Mouse (Mus musculus): ENCODE results near the gene Slc7a5. TPM values are rescaled to one million over a fixed set of nuclear protein-coding genes. Genes with fewer than 3 reads are reported as not detected.

Slc7a5 gene
- polyA plus RNA-seq, 1 experiment = 112 TPM

DNA sequence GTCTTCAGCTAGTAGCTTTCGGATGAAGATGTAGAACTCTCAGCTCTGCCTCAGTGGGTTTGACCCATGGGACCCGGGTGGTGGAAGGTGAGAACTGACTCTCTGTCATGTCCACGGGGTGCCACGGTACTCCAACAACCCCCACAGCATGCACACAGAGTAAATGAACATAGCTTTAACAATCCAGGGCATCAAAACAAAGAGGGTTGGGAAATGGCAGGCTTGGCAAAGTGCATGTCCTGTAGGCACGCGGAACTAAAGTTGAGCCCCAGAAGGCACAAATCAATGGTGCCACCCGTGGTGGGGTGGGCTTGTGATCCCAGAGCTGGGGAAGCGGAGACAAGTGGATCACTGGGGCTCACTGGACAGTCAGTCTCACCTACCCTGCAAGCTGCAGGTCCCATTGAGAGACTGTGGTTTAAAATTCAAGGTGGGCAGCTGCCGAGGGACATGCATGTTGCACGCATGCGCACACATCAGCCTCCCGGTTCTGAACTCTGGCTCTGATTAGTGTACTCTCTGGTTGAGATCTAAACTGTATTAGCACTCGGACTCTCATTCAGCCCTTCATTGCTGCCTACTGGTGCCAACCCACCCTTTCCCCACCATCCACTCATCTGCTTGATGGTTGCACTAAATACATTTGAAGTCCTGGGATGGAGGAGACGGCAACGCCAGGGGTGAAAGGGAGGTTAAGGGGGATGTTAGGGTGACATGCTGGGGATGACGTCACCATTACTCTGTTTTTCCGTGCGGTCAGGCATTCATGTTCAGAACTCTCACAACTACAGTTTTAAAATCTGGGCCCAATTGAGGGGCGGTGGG, 41.0 kb upstream of the Slc7a5 start:
- Histone ChIP-seq H3K79me2 (ENCODE audit: control insufficient read depth, insufficient read depth) (peaks cover 29% of the 10 kb centered on the region), H3K4me3 (ENCODE audit: insufficient read depth, poor library complexity, severe bottlenecking) (no peak overlapping the region), H3K27me3 (ENCODE audit: control insufficient read depth, insufficient read depth, insufficient read length) (no peaks in the 10 kb centered on the region), H3ac (ENCODE audit: control insufficient read depth, insufficient read length, low read depth) (no peak overlapping the region), H3K79me3 (ENCODE audit: low read depth) (peaks cover 26% of the 10 kb centered on the region), H3K36me3 (ENCODE audit: control insufficient read depth, insufficient read depth) (peaks cover 11% of the 10 kb centered on the region)
- TF ChIP-seq FOSL1 (IDR thresholded peaks at IDR 0.05; ENCODE audit: insufficient read depth, low read length, poor library complexity, severe bottlenecking) = no peak
- no peak for TF ChIP-seq CTCF (IDR thresholded peaks at IDR 0.05; ENCODE audit: control insufficient read depth, insufficient read depth, insufficient read length)
- no peak for TF ChIP-seq MYOG (IDR thresholded peaks at IDR 0.05; ENCODE audit: control insufficient read depth, extremely low read depth, insufficient read length)
- TF ChIP-seq MAX (IDR thresholded peaks at IDR 0.05) = no peak
- TF ChIP-seq USF1 (IDR thresholded peaks at IDR 0.05; ENCODE audit: low read depth) = no peak
- TF ChIP-seq CEBPB (IDR thresholded peaks at IDR 0.05; ENCODE audit: low read depth) = no peak
- no peak for TF ChIP-seq MYOD1 (IDR thresholded peaks at IDR 0.05; ENCODE audit: control insufficient read depth, insufficient read length, low read depth)

DNA sequence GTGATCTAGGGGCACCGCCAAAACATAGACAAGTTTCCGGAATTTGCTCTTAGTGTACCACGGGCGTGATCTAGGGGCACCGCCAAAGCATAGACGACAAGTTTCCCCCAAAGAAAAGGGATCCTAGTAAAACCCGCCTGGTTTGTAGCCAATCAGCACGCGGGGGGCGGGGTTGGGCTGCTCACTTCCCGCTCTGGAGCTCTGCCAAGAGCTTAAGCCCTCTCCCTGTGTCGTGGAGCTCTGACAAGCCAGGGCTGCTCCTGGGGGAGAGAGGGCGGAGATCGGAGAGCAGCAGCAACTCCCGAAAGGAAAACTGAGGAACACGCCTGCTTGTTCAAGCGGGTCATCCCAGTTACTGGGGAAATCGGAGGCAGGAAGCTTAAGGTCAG, 40.3 kb upstream of the Slc7a5 start:
- peaks cover 19% of the 10 kb centered on the region for H3K79me3 ChIP-seq (ENCODE audit: low read depth)
- TF ChIP-seq CEBPB (IDR thresholded peaks at IDR 0.05; ENCODE audit: low read depth) = no peak
- no peak for TF ChIP-seq MAX (IDR thresholded peaks at IDR 0.05)
- TF ChIP-seq MYOG (IDR thresholded peaks at IDR 0.05; ENCODE audit: control insufficient read depth, extremely low read depth, insufficient read length) = no peak
- TF ChIP-seq MYOD1 (IDR thresholded peaks at IDR 0.05; ENCODE audit: control insufficient read depth, insufficient read length, low read depth) = no peak
- no peak for TF ChIP-seq FOSL1 (IDR thresholded peaks at IDR 0.05; ENCODE audit: insufficient read depth, low read length, poor library complexity, severe bottlenecking)
- no peak for TF ChIP-seq USF1 (IDR thresholded peaks at IDR 0.05; ENCODE audit: low read depth)
- no peak for TF ChIP-seq CTCF (IDR thresholded peaks at IDR 0.05; ENCODE audit: control insufficient read depth, insufficient read depth, insufficient read length)
- H3K4me3 ChIP-seq (ENCODE audit: insufficient read depth, poor library complexity, severe bottlenecking) = no peak overlapping the region
- peak overlapping the region; percentile 55 for H3ac ChIP-seq (ENCODE audit: control insufficient read depth, insufficient read length, low read depth)
- H3K36me3 ChIP-seq (ENCODE audit: control insufficient read depth, insufficient read depth) = peaks cover 3% of the 10 kb centered on the region
- H3K27me3 ChIP-seq (ENCODE audit: control insufficient read depth, insufficient read depth, insufficient read length) = no peaks in the 10 kb centered on the region
- H3K79me2 ChIP-seq (ENCODE audit: control insufficient read depth, insufficient read depth) = peaks cover 21% of the 10 kb centered on the region

DNA sequence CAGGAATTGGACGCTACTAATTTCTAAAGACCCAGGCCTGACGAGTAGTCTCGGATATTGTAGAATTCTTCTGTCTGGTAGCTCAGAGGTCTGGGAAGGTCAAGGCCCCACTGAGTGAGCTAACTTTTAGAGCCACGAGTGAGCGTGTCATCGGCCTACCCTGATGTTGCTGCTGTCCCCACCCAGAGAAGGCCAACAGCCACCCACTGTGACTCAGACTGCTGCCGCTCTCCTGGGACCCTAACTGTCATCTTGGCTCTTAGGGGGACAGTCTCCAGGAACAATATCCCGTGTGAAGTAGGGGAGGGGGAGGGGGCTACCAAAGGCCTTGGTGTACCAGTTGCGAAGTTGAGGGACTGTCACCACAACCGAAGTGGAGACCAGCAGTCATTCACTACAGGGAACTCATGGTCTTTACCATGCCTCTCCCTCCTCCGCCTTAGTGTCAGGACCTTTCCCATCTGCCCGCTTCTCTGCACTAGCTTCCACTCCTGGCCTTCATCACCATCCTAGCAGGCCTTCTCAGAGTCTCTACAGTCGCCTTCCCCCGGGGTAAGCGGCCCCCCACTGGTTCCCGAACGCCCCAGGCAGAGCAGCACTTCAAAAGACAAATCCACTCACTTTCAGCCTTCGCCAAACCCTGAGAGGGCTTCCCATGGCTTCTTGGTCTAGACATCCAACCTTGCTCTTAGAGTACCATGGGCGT, 39.7 kb upstream of the Slc7a5 start:
- peaks cover 14% of the 10 kb centered on the region for H3K79me3 ChIP-seq (ENCODE audit: low read depth)
- TF ChIP-seq FOSL1 (IDR thresholded peaks at IDR 0.05; ENCODE audit: insufficient read depth, low read length, poor library complexity, severe bottlenecking) (no peak), USF1 (IDR thresholded peaks at IDR 0.05; ENCODE audit: low read depth) (no peak), MYOG (IDR thresholded peaks at IDR 0.05; ENCODE audit: control insufficient read depth, extremely low read depth, insufficient read length) (no peak), MYOD1 (IDR thresholded peaks at IDR 0.05; ENCODE audit: control insufficient read depth, insufficient read length, low read depth) (no peak), CTCF (IDR thresholded peaks at IDR 0.05; ENCODE audit: control insufficient read depth, insufficient read depth, insufficient read length) (no peak), MAX (IDR thresholded peaks at IDR 0.05) (no peak), CEBPB (IDR thresholded peaks at IDR 0.05; ENCODE audit: low read depth) (no peak)
- H3ac ChIP-seq (ENCODE audit: control insufficient read depth, insufficient read length, low read depth) = no peak overlapping the region

DNA sequence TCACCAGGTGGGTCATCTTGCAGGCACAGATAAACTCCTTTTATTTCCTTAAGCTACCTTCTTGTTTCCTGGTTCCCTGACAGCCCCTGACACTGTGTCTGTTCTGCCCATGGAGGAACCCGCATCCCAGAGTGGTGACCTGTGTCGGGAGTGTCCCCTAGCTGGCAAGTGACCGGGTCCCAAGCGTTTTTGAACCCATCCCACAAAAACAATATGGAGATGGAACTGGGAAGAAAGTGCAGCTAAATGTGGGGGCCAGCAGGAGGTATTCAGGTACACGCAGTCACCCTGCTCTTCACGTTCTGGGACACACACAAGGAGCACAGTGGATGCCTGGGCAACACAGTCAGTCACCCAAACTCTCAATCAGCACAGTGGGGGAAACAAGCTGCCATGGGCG, 38.9 kb upstream of the Slc7a5 start:
- TF ChIP-seq USF1 (IDR thresholded peaks at IDR 0.05; ENCODE audit: low read depth) (no peak), CEBPB (IDR thresholded peaks at IDR 0.05; ENCODE audit: low read depth) (no peak), MAX (IDR thresholded peaks at IDR 0.05) (no peak)
- H3K36me3 ChIP-seq (ENCODE audit: control insufficient read depth, insufficient read depth) = no peaks in the 10 kb centered on the region
- no peak overlapping the region for H3K4me3 ChIP-seq (ENCODE audit: insufficient read depth, poor library complexity, severe bottlenecking)
- peaks cover 7% of the 10 kb centered on the region for H3K79me2 ChIP-seq (ENCODE audit: control insufficient read depth, insufficient read depth)
- H3K79me3 ChIP-seq (ENCODE audit: low read depth) = peaks cover 5% of the 10 kb centered on the region
- H3ac ChIP-seq (ENCODE audit: control insufficient read depth, insufficient read length, low read depth) = no peak overlapping the region
- no peaks in the 10 kb centered on the region for H3K27me3 ChIP-seq (ENCODE audit: control insufficient read depth, insufficient read depth, insufficient read length)

More for the DNA sequence above, 39.7 kb upstream of the Slc7a5 start:
- Histone ChIP-seq H3K36me3 (ENCODE audit: control insufficient read depth, insufficient read depth) (no peaks in the 10 kb centered on the region), H3K4me3 (ENCODE audit: insufficient read depth, poor library complexity, severe bottlenecking) (no peak overlapping the region), H3K27me3 (ENCODE audit: control insufficient read depth, insufficient read depth, insufficient read length) (no peaks in the 10 kb centered on the region), H3K79me2 (ENCODE audit: control insufficient read depth, insufficient read depth) (peaks cover 15% of the 10 kb centered on the region)

DNA sequence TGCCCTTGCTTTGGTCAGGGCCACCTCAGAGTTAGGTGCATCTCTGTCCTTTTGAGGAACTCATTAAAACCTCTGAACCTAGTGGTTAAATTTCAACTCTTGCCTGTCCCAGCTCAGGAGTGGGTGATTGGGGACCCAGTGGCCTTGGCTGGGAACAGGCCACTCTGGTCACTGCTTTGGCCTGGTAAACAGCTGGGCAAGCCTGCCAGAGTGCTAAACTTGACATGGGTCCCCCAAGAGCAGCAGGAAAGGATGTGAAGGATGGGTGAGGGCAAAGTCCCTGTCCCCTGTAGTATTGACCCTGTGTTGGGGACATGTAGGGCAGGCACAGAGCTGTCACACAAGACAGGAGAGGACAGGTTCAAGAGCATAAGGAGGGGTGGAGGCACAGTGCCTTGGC, 37.3 kb upstream of the Slc7a5 start, which contains the start of gene Car5a:
Car5a (minus strand) TSS at position 74 of the 400 bp plus-strand sequence.
- Histone ChIP-seq H3ac (ENCODE audit: control insufficient read depth, insufficient read length, low read depth) (no peak within 1 kb of the TSS), H3K4me3 (ENCODE audit: insufficient read depth, poor library complexity, severe bottlenecking) (no peak within 1 kb of the TSS)
- TF ChIP-seq CTCF (IDR thresholded peaks at IDR 0.05; ENCODE audit: control insufficient read depth, insufficient read depth, insufficient read length) (no peak), USF1 (IDR thresholded peaks at IDR 0.05; ENCODE audit: low read depth) (no peak), CEBPB (IDR thresholded peaks at IDR 0.05; ENCODE audit: low read depth) (no peak), MAX (IDR thresholded peaks at IDR 0.05) (no peak), MYOG (IDR thresholded peaks at IDR 0.05; ENCODE audit: control insufficient read depth, extremely low read depth, insufficient read length) (no peak), MYOD1 (IDR thresholded peaks at IDR 0.05; ENCODE audit: control insufficient read depth, insufficient read length, low read depth) (no peak), FOSL1 (IDR thresholded peaks at IDR 0.05; ENCODE audit: insufficient read depth, low read length, poor library complexity, severe bottlenecking) (no peak)

More for the DNA sequence above, 37.3 kb upstream of the Slc7a5 start, which contains the start of gene Car5a:
- Histone ChIP-seq H3K79me2 (ENCODE audit: control insufficient read depth, insufficient read depth) (no peaks in the 10 kb centered on the region), H3K79me3 (ENCODE audit: low read depth) (no peaks in the 10 kb centered on the region), H3K27me3 (ENCODE audit: control insufficient read depth, insufficient read depth, insufficient read length) (no peaks in the 10 kb centered on the region), H3K36me3 (ENCODE audit: control insufficient read depth, insufficient read depth) (no peaks in the 10 kb centered on the region)

Data from C2C12 (cell line).